Mouse (Mus musculus) E14TG2a.4 (cell line): Measurements from ENCODE around the gene Chrm3.
A peak's percentile ranks its signal among the peaks of the same experiment; 100 is the strongest.

Experiments
- H3K27me3 ChIP-seq: 2 replicates; pipeline ENCODE4 v1.6.1; 2014; ENCODE audit warnings: low read length, control low read depth; ENCODE audit not compliant: insufficient read depth
- H3K36me3 ChIP-seq: 2 replicates; pipeline ENCODE4 v1.6.1; 2014; ENCODE audit warnings: low read length, control low read depth; ENCODE audit not compliant: insufficient read depth
- H3K4me1 ChIP-seq: replicated peaks from 2 replicates; pipeline ENCODE4 v1.6.1; 2014; ENCODE audit warnings: low read depth, low read length, control low read depth
- H3K4me3 ChIP-seq: replicated peaks from 2 replicates; pipeline ENCODE4 v1.5.1; 2014; ENCODE audit warnings: mild to moderate bottlenecking, low read length
- H3K9me3 ChIP-seq: 2 replicates; pipeline ENCODE4 v1.6.1; 2014; ENCODE audit warnings: low read length, control low read depth
- CTCF ChIP-seq: conservative IDR thresholded peaks from 2 replicates; pipeline ENCODE4 v1.5.1; 2014; ENCODE audit warnings: low read length
- NANOG ChIP-seq: IDR thresholded peaks from 2 replicates; pipeline ENCODE4 v1.6.1; 2014; ENCODE audit warnings: borderline replicate concordance, low read length, mixed read lengths
- POU5F1 ChIP-seq: IDR thresholded peaks from 2 replicates; pipeline ENCODE4 v1.6.1; 2014; ENCODE audit warnings: low read length, borderline replicate concordance

The Chrm3 gene

DNA sequence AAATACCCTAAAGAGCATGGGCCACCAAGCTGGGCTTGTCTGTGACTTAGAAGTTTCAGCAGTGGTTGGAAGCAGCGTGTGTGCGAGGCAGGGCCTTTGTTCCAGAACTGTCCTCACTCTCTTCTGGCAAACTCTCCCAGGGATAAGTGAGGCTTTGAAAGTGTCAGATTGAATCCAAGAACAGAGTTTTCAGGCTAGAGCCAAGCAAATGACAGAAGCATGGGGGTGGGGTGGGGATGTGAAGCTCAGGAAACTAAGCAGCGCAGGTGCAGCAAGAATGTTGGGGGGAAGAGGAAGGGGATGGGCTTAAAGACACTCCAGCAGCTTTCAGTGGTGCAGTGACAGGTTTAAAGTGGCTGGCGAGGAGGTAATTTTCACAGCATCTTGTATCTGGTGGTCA lies 388.8 kb downstream of the Chrm3 start:
- TF ChIP-seq POU5F1 (no peak), NANOG (no peak), CTCF (no peak)
- Histone ChIP-seq H3K9me3 (no peaks in the 10 kb centered on the region), H3K27me3 (no peaks in the 10 kb centered on the region), H3K4me1 (no peaks in the 10 kb centered on the region), H3K36me3 (no peaks in the 10 kb centered on the region), H3K4me3 (no peak overlapping the region)

DNA sequence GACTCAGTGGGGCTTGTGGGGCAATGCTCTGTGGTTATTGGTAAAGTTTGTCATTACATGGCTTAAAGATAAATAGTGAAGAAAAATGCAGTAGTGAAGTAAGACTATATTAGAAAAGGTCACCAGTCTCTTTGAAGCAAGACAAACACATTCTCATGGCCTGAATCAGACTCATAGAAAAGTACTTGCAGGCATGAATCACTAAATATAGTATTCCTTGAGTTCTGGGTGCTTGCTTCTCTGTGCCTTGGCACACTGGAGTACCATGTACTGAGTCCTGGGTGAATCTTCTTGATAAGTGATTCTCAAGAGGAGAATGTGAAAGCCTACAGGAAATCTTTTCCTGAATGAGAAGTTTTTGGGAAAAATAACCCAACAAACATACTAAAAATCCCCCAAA lies 408.0 kb downstream of the Chrm3 start:
- H3K4me1 ChIP-seq, result no peaks in the 10 kb centered on the region
- TF ChIP-seq NANOG (no peak), POU5F1 (no peak), CTCF (no peak)
- H3K27me3 ChIP-seq, result no peaks in the 10 kb centered on the region
- H3K9me3 ChIP-seq, result no peaks in the 10 kb centered on the region
- no peaks in the 10 kb centered on the region for H3K36me3 ChIP-seq
- H3K4me3 ChIP-seq, result no peak overlapping the region

DNA sequence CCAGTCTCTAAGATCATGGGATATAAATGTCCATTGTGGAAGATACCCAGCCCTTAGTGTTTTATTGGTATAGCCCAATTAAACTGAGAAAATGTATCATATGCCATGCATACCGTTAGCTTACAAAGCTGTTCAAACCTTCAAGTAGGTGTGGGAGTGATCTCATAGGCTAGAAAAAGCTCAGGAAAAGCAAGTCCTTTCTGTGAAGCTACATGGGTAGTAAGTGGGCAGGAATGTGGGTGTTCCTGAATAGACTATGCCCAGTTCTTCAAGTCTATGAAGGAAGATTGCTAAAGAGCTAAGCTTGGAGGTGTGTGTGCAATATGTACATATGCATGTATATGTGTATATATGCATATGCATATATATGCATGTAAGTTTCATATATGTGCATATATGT lies 409.3 kb downstream of the Chrm3 start:
- Histone ChIP-seq H3K4me3 (no peak overlapping the region), H3K4me1 (no peaks in the 10 kb centered on the region), H3K27me3 (no peaks in the 10 kb centered on the region), H3K9me3 (no peaks in the 10 kb centered on the region), H3K36me3 (no peaks in the 10 kb centered on the region)
- no peak for TF ChIP-seq POU5F1
- no peak for TF ChIP-seq CTCF
- TF ChIP-seq NANOG, result no peak

DNA sequence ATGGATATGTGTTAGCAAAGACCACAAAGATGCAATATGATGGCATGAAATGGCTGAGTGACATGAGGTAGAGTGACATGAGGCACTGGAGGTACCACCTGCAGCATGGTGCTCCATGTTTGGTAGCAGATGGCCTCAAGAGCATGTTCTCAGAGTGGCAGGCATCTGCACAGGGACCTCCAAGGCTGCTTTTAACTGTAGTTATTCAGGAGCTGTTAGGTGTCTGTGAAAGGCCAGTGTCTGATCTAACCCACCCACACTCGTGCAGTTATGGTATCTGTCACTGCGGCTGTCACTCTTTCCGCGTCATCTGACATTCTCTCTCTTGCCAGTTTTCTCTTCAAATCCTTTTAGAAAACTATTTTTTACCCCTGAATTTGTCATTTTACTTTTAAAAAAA lies 411.6 kb downstream of the Chrm3 start:
- H3K4me1 ChIP-seq, result no peaks in the 10 kb centered on the region
- no peak overlapping the region for H3K4me3 ChIP-seq
- no peaks in the 10 kb centered on the region for H3K27me3 ChIP-seq
- H3K36me3 ChIP-seq, result no peaks in the 10 kb centered on the region
- H3K9me3 ChIP-seq, result no peaks in the 10 kb centered on the region
- no peak for TF ChIP-seq NANOG
- TF ChIP-seq CTCF, result no peak
- TF ChIP-seq POU5F1, result no peak

DNA sequence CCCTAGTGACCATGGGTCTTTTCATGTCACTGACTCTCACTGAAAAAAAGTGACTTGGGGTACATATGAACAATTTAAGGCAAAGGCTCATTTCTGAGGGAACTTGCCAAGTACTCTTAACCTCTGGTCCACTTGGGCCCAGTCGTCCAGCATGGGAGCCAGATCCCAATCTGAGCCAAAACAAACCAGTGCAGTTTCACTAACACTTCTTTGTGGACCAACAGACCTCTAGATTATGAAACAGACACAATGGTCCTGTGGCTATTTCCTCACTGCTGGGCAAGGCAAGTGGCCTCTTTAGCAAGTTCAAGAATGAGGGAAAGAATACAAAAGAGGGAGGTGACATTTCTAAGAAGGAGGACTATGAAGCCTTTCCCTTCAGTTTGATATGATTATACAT lies 420.5 kb downstream of the Chrm3 start:
- peaks cover 12% of the 10 kb centered on the region for H3K9me3 ChIP-seq
- no peak for TF ChIP-seq NANOG
- H3K4me3 ChIP-seq, result no peak overlapping the region

DNA sequence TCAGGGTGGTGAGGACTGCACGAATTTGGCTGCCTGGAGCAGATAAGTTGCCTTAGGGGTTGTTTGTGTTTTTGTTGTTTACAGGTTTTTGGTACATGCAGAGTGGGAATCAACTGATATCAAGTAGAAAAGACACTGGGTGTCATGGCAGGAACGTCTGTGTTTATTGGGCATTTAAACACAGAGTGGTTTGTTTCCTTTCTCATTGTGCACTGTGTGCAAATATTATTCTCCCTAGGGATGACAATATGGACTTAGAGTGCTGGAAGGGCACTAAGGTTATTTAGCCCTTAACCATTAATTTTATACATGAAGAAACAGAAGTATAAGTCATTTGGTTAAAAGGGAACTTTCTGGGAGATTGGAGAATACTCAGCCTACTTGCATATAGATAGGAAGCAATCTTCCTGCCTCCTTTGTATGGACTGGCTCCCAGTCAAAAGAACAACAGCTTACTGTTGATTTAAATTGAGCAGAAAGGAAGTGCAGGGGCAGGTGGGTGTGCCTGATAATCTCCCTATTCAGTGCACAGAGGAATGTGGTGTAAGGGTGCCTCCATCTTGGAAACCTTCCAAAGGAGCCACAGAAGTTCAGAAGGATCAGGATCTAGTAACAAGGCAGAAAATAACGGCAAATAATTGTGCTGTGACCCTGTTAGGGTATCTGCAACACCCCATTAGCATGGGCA lies 421.7 kb downstream of the Chrm3 start:
- H3K9me3 ChIP-seq, result peaks cover 12% of the 10 kb centered on the region
- H3K4me1 ChIP-seq, result peaks cover 9% of the 10 kb centered on the region
- no peaks in the 10 kb centered on the region for H3K27me3 ChIP-seq
- H3K4me3 ChIP-seq, result no peak overlapping the region
- no peaks in the 10 kb centered on the region for H3K36me3 ChIP-seq
- TF ChIP-seq POU5F1, result no peak
- TF ChIP-seq NANOG, result peak; percentile 28; the same call in 1 of the 2 replicates

More for the DNA sequence above, 420.5 kb downstream of the Chrm3 start:
- H3K36me3 ChIP-seq, result no peaks in the 10 kb centered on the region
- peaks cover 9% of the 10 kb centered on the region for H3K4me1 ChIP-seq
- H3K27me3 ChIP-seq, result no peaks in the 10 kb centered on the region

DNA sequence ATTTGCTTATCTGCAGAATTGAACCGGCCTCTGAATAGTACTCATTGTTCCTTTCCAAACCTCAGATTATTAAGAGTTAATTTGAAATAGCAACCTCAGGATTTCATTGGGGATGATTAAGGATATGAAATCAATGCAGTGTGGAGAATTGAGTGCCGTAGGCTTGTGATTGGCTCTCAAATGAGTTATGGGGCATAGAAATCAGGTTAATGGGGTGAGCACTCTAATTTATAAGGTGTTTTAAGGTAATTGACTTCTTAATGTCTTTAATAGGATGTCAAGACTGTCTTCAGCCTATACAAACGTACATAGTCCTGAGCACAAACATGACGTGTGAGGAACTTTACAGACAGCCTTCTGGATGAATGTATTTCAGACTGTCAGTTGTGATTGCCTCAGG lies 427.9 kb downstream of the Chrm3 start:
- no peaks in the 10 kb centered on the region for H3K4me1 ChIP-seq
- no peaks in the 10 kb centered on the region for H3K9me3 ChIP-seq
- no peaks in the 10 kb centered on the region for H3K27me3 ChIP-seq
- H3K36me3 ChIP-seq, result no peaks in the 10 kb centered on the region
- no peak overlapping the region for H3K4me3 ChIP-seq
- TF ChIP-seq NANOG (no peak), CTCF (no peak), POU5F1 (no peak)

DNA sequence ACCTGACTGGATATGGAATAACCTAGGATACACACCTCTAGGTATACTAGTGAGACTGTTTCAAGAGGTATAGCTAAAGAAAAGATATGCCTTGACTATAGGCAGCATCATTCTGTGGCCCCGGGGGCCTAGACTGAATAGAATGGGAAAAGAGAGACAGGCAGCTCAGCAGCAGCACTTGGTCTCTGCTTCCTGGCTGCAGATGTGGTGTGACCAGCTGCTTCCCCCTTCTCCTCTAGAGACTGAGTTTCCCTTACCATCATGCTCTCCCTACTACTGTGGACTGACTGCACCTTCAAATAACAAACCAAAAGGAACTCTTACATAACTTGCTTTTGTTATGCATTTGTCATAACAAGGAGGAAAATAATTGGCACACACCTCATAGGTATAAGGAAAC lies 430.0 kb downstream of the Chrm3 start:
- Histone ChIP-seq H3K27me3 (no peaks in the 10 kb centered on the region), H3K36me3 (no peaks in the 10 kb centered on the region), H3K4me3 (no peak overlapping the region), H3K4me1 (no peaks in the 10 kb centered on the region), H3K9me3 (no peaks in the 10 kb centered on the region)
- TF ChIP-seq POU5F1, result no peak
- TF ChIP-seq NANOG, result no peak
- TF ChIP-seq CTCF, result no peak

DNA sequence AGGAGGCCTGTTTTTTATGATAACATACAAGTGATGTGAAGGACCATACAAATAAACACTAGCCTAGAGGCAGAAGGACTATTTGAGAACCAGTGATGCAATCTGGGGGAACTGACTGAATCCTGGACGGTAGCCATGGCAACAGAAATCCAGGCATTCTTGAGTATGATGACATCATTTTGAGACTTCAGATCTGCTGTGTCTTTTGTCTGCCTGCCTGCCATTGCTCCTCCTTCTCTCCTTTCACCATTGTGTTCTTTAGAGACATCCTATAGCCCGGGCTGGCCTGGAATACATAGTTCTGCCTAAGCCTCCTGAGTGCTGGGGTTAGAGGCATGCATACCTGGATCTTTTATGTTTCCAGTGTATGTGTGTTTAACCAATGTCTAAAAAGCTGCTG lies 430.7 kb downstream of the Chrm3 start:
- Histone ChIP-seq H3K4me3 (no peak overlapping the region), H3K9me3 (no peaks in the 10 kb centered on the region), H3K36me3 (no peaks in the 10 kb centered on the region), H3K27me3 (no peaks in the 10 kb centered on the region), H3K4me1 (no peaks in the 10 kb centered on the region)
- no peak for TF ChIP-seq CTCF
- TF ChIP-seq POU5F1, result no peak
- no peak for TF ChIP-seq NANOG
